Mouse (Mus musculus): ENCODE data around the gene Srsf10. TPM values are rescaled to one million over a fixed set of nuclear protein-coding genes. Genes with fewer than 3 reads are reported as not detected.

Gene Srsf10
- polyA plus RNA-seq, 1 experiment from 2014 or later = 84.2 TPM

GRCm38 (mm10) chr4:135906633-135907032, 51.1 kb downstream of the Srsf10 start:
- Histone ChIP-seq H3K4me2 (replicated peaks; ENCODE audit: low read depth) (no peak overlapping the region), H3K9me3 (ENCODE audit: control insufficient read depth) (no peaks in the 10 kb centered on the region), H3K4me1 (replicated peaks; ENCODE audit: control insufficient read depth, insufficient read depth, low read length) (no peaks in the 10 kb centered on the region), H3K9ac (ENCODE audit: low read depth, low read length) (no peak overlapping the region), H3K36me3 (ENCODE audit: control insufficient read depth, insufficient read depth) (no peaks in the 10 kb centered on the region), H3K27ac (ENCODE audit: low read depth, low read length) (no peak overlapping the region), H3K4me3 (ENCODE audit: low read depth, low read length) (no peak overlapping the region), H3K27me3 (replicated peaks; ENCODE audit: control insufficient read depth, insufficient read depth, low read length) (no peaks in the 10 kb centered on the region)
- no peak for ATAC-seq
- no peak for TF ChIP-seq CTCF (IDR thresholded peaks at IDR 0.05; ENCODE audit: low read depth)
- 76% methylated on average over 3 of the region's 3 CpGs for WGBS

GRCm38 (mm10) chr4:135909326-135910066, 53.9 kb downstream of the Srsf10 start:
- H3K4me2 ChIP-seq (replicated peaks; ENCODE audit: low read depth) = no peak overlapping the region
- no peak overlapping the region for H3K27ac ChIP-seq (ENCODE audit: low read depth, low read length)
- H3K36me3 ChIP-seq (ENCODE audit: control insufficient read depth, insufficient read depth) = no peaks in the 10 kb centered on the region
- no peaks in the 10 kb centered on the region for H3K9me3 ChIP-seq (ENCODE audit: control insufficient read depth)
- no peak for TF ChIP-seq CTCF (IDR thresholded peaks at IDR 0.05; ENCODE audit: low read depth)
- no peak overlapping the region for H3K9ac ChIP-seq (ENCODE audit: low read depth, low read length)
- H3K4me3 ChIP-seq (ENCODE audit: low read depth, low read length) = no peak overlapping the region
- no peaks in the 10 kb centered on the region for H3K4me1 ChIP-seq (replicated peaks; ENCODE audit: control insufficient read depth, insufficient read depth, low read length)
- no peak for ATAC-seq
- 32% methylated on average over 13 of the region's 13 CpGs for WGBS
- H3K27me3 ChIP-seq (replicated peaks; ENCODE audit: control insufficient read depth, insufficient read depth, low read length) = no peaks in the 10 kb centered on the region

GRCm38 (mm10) chr4:135911531-135911930, 56.0 kb downstream of the Srsf10 start:
- no peak for ATAC-seq
- H3K9me3 ChIP-seq (ENCODE audit: control insufficient read depth) = no peaks in the 10 kb centered on the region
- no peak overlapping the region for H3K4me3 ChIP-seq (ENCODE audit: low read depth, low read length)
- 75% methylated on average over 7 of the region's 7 CpGs for WGBS
- H3K27me3 ChIP-seq (replicated peaks; ENCODE audit: control insufficient read depth, insufficient read depth, low read length) = no peaks in the 10 kb centered on the region
- no peak overlapping the region for H3K27ac ChIP-seq (ENCODE audit: low read depth, low read length)
- H3K9ac ChIP-seq (ENCODE audit: low read depth, low read length) = no peak overlapping the region
- no peak for TF ChIP-seq CTCF (IDR thresholded peaks at IDR 0.05; ENCODE audit: low read depth)
- H3K4me1 ChIP-seq (replicated peaks; ENCODE audit: control insufficient read depth, insufficient read depth, low read length) = no peaks in the 10 kb centered on the region
- no peaks in the 10 kb centered on the region for H3K36me3 ChIP-seq (ENCODE audit: control insufficient read depth, insufficient read depth)
- no peak overlapping the region for H3K4me2 ChIP-seq (replicated peaks; ENCODE audit: low read depth)

GRCm38 (mm10) chr4:135912164-135912563, 56.6 kb downstream of the Srsf10 start:
- 55% methylated on average over 3 of the region's 3 CpGs for WGBS
- no peak for ATAC-seq
- Histone ChIP-seq H3K9me3 (ENCODE audit: control insufficient read depth) (no peaks in the 10 kb centered on the region), H3K4me2 (replicated peaks; ENCODE audit: low read depth) (no peak overlapping the region), H3K27ac (ENCODE audit: low read depth, low read length) (no peak overlapping the region), H3K4me3 (ENCODE audit: low read depth, low read length) (no peak overlapping the region), H3K36me3 (ENCODE audit: control insufficient read depth, insufficient read depth) (no peaks in the 10 kb centered on the region), H3K4me1 (replicated peaks; ENCODE audit: control insufficient read depth, insufficient read depth, low read length) (no peaks in the 10 kb centered on the region), H3K9ac (ENCODE audit: low read depth, low read length) (no peak overlapping the region), H3K27me3 (replicated peaks; ENCODE audit: control insufficient read depth, insufficient read depth, low read length) (no peaks in the 10 kb centered on the region)
- TF ChIP-seq CTCF (IDR thresholded peaks at IDR 0.05; ENCODE audit: low read depth) = no peak

- Histone ChIP-seq H3K36me3 (ENCODE audit: control insufficient read depth, insufficient read depth) (no peaks in the 10 kb centered on the region), H3K27ac (ENCODE audit: low read depth, low read length) (no peak overlapping the region), H3K4me3 (ENCODE audit: low read depth, low read length) (no peak overlapping the region), H3K9me3 (ENCODE audit: control insufficient read depth) (no peaks in the 10 kb centered on the region), H3K4me2 (replicated peaks; ENCODE audit: low read depth) (no peak overlapping the region), H3K9ac (ENCODE audit: low read depth, low read length) (no peak overlapping the region), H3K27me3 (replicated peaks; ENCODE audit: control insufficient read depth, insufficient read depth, low read length) (no peaks in the 10 kb centered on the region), H3K4me1 (replicated peaks; ENCODE audit: control insufficient read depth, insufficient read depth, low read length) (peaks cover 4% of the 10 kb centered on the region; the same call in 1 of the 2 replicates)
- no peak for TF ChIP-seq CTCF (IDR thresholded peaks at IDR 0.05; ENCODE audit: low read depth)
- 24% methylated on average over 3 of the region's 3 CpGs for WGBS
- no peak for ATAC-seq
These were observed 57.3 kb downstream of the Srsf10 start for GRCm38 (mm10) chr4:135912835-135913234.

- Histone ChIP-seq H3K9ac (ENCODE audit: low read depth, low read length) (no peak overlapping the region), H3K36me3 (ENCODE audit: control insufficient read depth, insufficient read depth) (no peaks in the 10 kb centered on the region), H3K27ac (ENCODE audit: low read depth, low read length) (no peak overlapping the region), H3K4me3 (ENCODE audit: low read depth, low read length) (no peak overlapping the region), H3K4me1 (replicated peaks; ENCODE audit: control insufficient read depth, insufficient read depth, low read length) (peaks cover 10% of the 10 kb centered on the region; the same call in 1 of the 2 replicates), H3K9me3 (ENCODE audit: control insufficient read depth) (no peaks in the 10 kb centered on the region), H3K4me2 (replicated peaks; ENCODE audit: low read depth) (no peak overlapping the region), H3K27me3 (replicated peaks; ENCODE audit: control insufficient read depth, insufficient read depth, low read length) (no peaks in the 10 kb centered on the region)
- no peak for ATAC-seq
- 71% methylated on average over 4 of the region's 4 CpGs for WGBS
- TF ChIP-seq CTCF (IDR thresholded peaks at IDR 0.05; ENCODE audit: low read depth) = no peak
These were observed 57.9 kb downstream of the Srsf10 start for GRCm38 (mm10) chr4:135913433-135913832.

Data from intestine, postnatal 0 days (tissue).